Mouse (Mus musculus) hindbrain, postnatal 0 days (tissue): Measurements from ENCODE around the gene Bmpr1b. TPM values are rescaled to one million over a fixed set of nuclear protein-coding genes. Genes with fewer than 3 reads are reported as not detected.

ENCODE experiments used
- ATAC-seq: fragments of 200-750 bp; cut with Nextera tagmentation; 2 replicates; pipeline ENCODE4 v1.8.0; 2017; ENCODE audit warnings: mild to moderate bottlenecking, moderate TSS enrichment, moderate library complexity
- DNase-seq: peaks from one replicate; pipeline ENCODE4 v3.0.0-alpha.2; 2015; ENCODE audit warnings: low spot score
- H3K27ac ChIP-seq: fragments of 300-500 bp; sonication (generic); 2 replicates; pipeline ENCODE4 v1.5.1; 2014; ENCODE audit warnings: mild to moderate bottlenecking
- H3K27me3 ChIP-seq: fragments of 300-500 bp; sonication (generic); 2 replicates; pipeline ENCODE4 v1.6.1; 2014; ENCODE audit warnings: low read length, mixed read lengths; ENCODE audit not compliant: insufficient read depth
- H3K36me3 ChIP-seq: fragments of 300-500 bp; sonication (generic); 2 replicates; pipeline ENCODE4 v1.6.1; 2014; ENCODE audit warnings: low read length, mixed read lengths; ENCODE audit not compliant: insufficient read depth
- H3K4me1 ChIP-seq: fragments of 300-500 bp; sonication (generic); 2 replicates; pipeline ENCODE4 v1.6.1; 2014; ENCODE audit warnings: antibody characterized with exemption, low read length, mixed read lengths; ENCODE audit not compliant: insufficient read depth
- H3K4me2 ChIP-seq: fragments of 300-500 bp; sonication (generic); 2 replicates; pipeline ENCODE4 v1.6.1; 2014; ENCODE audit warnings: low read depth, mild to moderate bottlenecking, low read length, moderate library complexity, mixed read lengths
- H3K4me3 ChIP-seq: fragments of 300-500 bp; sonication (generic); 2 replicates; pipeline ENCODE4 v1.5.1; 2014; ENCODE audit warnings: low read length
- H3K9ac ChIP-seq: fragments of 300-500 bp; sonication (generic); replicated peaks from 2 replicates; pipeline ENCODE4 v1.6.1; 2014; ENCODE audit warnings: mild to moderate bottlenecking, low read length, moderate library complexity, mixed read lengths
- H3K9me3 ChIP-seq: fragments of 300-500 bp; sonication (generic); 2 replicates; pipeline ENCODE4 v1.6.1; 2016; ENCODE audit warnings: low read length, mixed read lengths
- CTCF ChIP-seq: IDR thresholded peaks from 2 replicates; pipeline ENCODE4 v1.5.1; 2016; ENCODE audit warnings: antibody characterized with exemption, control low read depth, low read depth
- WGBS: fragments of 180-500 bp; shearing (Covaris S2); extraction: QIAGEN DNeasy Blood & Tissue Kit; methylation state at CpG from one replicate; pipeline ENCODE4 v1.1.7; 2014; 5-methylcytosine and 5-hydroxymethylcytosine counted together
- polyA plus RNA-seq: library from polyadenylated mRNA; unstranded; fragments of >200 nt; fragmentation: Nextera tagmentation; extraction: Ambion mirVana; gene quantifications from 2 replicates; pipeline ENCODE4 v1.2.1, GENCODE M21; 2015
- total RNA-seq: library from RNA; depleted of rRNA; stranded (reverse); fragments of >200 nt; gene quantifications from 2 replicates; pipeline ENCODE4 v1.2.3, GENCODE M21; 2014

Bmpr1b gene
- total and polyA plus RNA-seq, 2 experiments from 2014 or later = 4.6 to 9.7 TPM

GRCm38 (mm10) chr3:141981613-141982432 lies 187.4 kb downstream of the Bmpr1b start:
- TF ChIP-seq CTCF = no peak
- H3K4me3 ChIP-seq = peak overlapping the region; percentile 10
- DNase-seq (peak; percentile 57), ATAC-seq (peak; percentile 71)
- 61% methylated on average over 24 of the region's 24 CpGs for WGBS
- peak overlapping the region; percentile 51; the same call in 1 of the 2 replicates for H3K27ac ChIP-seq
- H3K36me3 ChIP-seq = no peaks in the 10 kb centered on the region
- no peaks in the 10 kb centered on the region for H3K27me3 ChIP-seq
- H3K9ac ChIP-seq = peak overlapping the region; percentile 26; the same call in 1 of the 2 replicates
- H3K4me1 ChIP-seq = no peaks in the 10 kb centered on the region
- H3K9me3 ChIP-seq = no peaks in the 10 kb centered on the region
- peak overlapping the region; percentile 48 for H3K4me2 ChIP-seq

- DNase-seq (no peak), ATAC-seq (no peak)
- WGBS = 53% methylated on average over 4 of the region's 4 CpGs
- Histone ChIP-seq H3K4me3 (no peak overlapping the region), H3K4me2 (no peak overlapping the region), H3K36me3 (no peaks in the 10 kb centered on the region), H3K27me3 (no peaks in the 10 kb centered on the region), H3K4me1 (no peaks in the 10 kb centered on the region), H3K9ac (no peak overlapping the region), H3K27ac (no peak overlapping the region), H3K9me3 (no peaks in the 10 kb centered on the region)
- no peak for TF ChIP-seq CTCF
These were observed 203.0 kb downstream of the Bmpr1b start for GRCm38 (mm10) chr3:141966244-141966643.

DNA sequence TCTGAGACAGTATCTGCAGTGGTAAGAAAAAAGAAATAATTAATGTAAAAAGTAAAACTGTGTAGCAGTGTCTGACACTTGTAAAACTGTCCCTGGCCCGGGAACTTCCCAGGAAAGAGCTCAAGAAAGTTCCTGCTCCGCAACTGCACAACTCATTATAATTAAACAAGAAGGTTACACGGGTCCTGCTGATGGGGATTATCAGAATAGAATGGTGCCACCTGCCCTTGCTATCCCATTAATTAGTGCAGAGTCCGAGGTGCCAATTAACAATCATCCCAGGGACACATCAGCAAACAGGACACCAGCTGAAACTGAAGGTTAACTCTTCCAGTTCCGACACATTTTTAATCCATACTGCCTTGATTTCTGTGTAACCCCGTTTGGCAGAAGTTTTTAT lies 216.3 kb downstream of the Bmpr1b start:
- no peak for TF ChIP-seq CTCF
- Histone ChIP-seq H3K27ac (no peak overlapping the region), H3K4me3 (no peak overlapping the region), H3K36me3 (no peaks in the 10 kb centered on the region), H3K27me3 (no peaks in the 10 kb centered on the region), H3K4me1 (no peaks in the 10 kb centered on the region), H3K9ac (no peak overlapping the region), H3K9me3 (no peaks in the 10 kb centered on the region), H3K4me2 (no peak overlapping the region)
- ATAC-seq = no peak
- 30% methylated on average over 6 of the region's 6 CpGs for WGBS
- no peak for DNase-seq

DNA sequence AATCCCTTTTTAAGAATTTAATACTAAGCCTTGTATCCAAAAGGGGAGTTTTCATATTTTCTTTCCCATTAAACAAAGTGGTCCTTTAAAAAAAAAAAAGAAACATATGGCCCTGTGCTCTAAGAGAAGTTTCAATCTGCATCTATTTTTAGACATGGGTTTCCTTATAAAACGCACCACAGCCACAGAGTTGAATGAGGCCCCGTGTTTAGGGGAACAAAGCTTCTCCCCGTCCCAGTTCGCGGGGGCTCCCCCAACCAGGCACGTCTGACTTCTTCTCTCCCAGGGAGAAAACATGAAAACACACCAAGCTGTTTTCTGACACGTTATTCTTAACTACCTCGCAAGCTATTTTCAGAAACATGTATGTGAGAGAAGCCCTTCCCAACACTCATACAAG lies 218.6 kb downstream of the Bmpr1b start:
- ATAC-seq = no peak
- no peak overlapping the region for H3K9ac ChIP-seq
- no peaks in the 10 kb centered on the region for H3K27me3 ChIP-seq
- H3K4me1 ChIP-seq = no peaks in the 10 kb centered on the region
- H3K9me3 ChIP-seq = no peaks in the 10 kb centered on the region
- no peak overlapping the region for H3K27ac ChIP-seq
- H3K36me3 ChIP-seq = no peaks in the 10 kb centered on the region
- H3K4me2 ChIP-seq = no peak overlapping the region
- TF ChIP-seq CTCF = no peak
- no peak overlapping the region for H3K4me3 ChIP-seq
- DNase-seq = no peak
- WGBS = 66% methylated on average over 8 of the region's 8 CpGs

DNA sequence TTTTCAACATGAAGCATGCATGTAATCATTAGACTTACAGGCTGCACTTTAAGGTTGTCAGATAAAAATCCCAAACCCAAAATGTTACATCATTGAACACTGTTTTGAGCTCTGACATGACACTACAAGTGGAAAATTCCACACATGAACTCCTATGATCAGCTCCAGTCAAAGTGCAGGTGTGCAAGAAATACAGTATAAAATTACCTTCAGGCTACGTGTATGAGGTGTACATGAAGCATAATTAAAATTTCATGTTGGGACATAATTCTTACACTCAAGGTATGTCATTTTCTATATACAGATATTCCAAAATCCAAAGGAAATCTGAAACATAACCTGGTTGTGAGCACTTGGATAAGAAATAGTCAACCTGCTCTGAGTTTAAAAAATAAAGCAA lies 220.7 kb downstream of the Bmpr1b start:
- DNase-seq = no peak
- no peak for TF ChIP-seq CTCF
- WGBS = 83% methylated on average over 1 of the region's 1 CpGs

DNA sequence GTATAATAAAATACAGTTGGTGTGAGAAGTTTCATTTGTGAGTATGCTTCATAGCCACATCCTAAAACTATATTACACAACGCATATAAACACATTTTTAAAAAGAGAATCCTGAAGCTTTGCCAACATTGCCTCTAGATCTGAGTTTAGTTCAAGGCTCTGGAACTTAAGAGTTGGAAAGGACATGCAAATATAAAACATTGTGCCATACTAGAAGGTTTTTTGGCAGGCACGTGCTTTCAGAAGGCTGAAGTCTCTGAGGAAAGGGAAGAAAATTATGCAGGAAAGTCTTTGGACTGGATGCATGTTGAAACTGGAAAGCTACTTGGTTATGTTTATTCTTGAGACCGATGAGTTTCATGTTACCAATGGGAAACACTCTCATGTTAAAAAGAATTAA lies 221.1 kb downstream of the Bmpr1b start:
- H3K27ac ChIP-seq = no peak overlapping the region
- 78% methylated on average over 3 of the region's 3 CpGs for WGBS

More for the DNA sequence above, 220.7 kb downstream of the Bmpr1b start:
- Histone ChIP-seq H3K9me3 (no peaks in the 10 kb centered on the region), H3K4me3 (no peak overlapping the region), H3K9ac (no peak overlapping the region), H3K27ac (no peak overlapping the region), H3K4me2 (no peak overlapping the region), H3K36me3 (no peaks in the 10 kb centered on the region), H3K27me3 (no peaks in the 10 kb centered on the region), H3K4me1 (no peaks in the 10 kb centered on the region)
- no peak for ATAC-seq

GRCm38 (mm10) chr3:141946846-141947245 lies 222.4 kb downstream of the Bmpr1b start:
- TF ChIP-seq CTCF = no peak
- Histone ChIP-seq H3K27me3 (no peaks in the 10 kb centered on the region), H3K4me1 (no peaks in the 10 kb centered on the region), H3K9ac (no peak overlapping the region), H3K4me3 (no peak overlapping the region), H3K9me3 (no peaks in the 10 kb centered on the region), H3K4me2 (no peak overlapping the region), H3K36me3 (no peaks in the 10 kb centered on the region), H3K27ac (no peak overlapping the region)
- 61% methylated on average over 2 of the region's 2 CpGs for whole genome bisulfite sequencing
- ATAC-seq (no peak), DNase-seq (no peak)

More for the DNA sequence above, 221.1 kb downstream of the Bmpr1b start:
- no peak for ATAC-seq
- Histone ChIP-seq H3K4me2 (no peak overlapping the region), H3K27me3 (no peaks in the 10 kb centered on the region), H3K9me3 (no peaks in the 10 kb centered on the region), H3K4me1 (no peaks in the 10 kb centered on the region), H3K36me3 (no peaks in the 10 kb centered on the region), H3K4me3 (no peak overlapping the region), H3K9ac (no peak overlapping the region)
- no peak for DNase-seq
- TF ChIP-seq CTCF = no peak
